Mouse (Mus musculus) heart, embryonic 11.5 days (tissue): ENCODE measurements around the gene Nlrp4f. TPM values are rescaled to one million over a fixed set of nuclear protein-coding genes. Genes with fewer than 3 reads are reported as not detected.
A peak's percentile ranks its signal among the peaks of the same experiment; 100 is the strongest.

Source experiments
- ATAC-seq: fragments of 200-750 bp; cut with Nextera tagmentation; replicated peaks from 2 replicates; pipeline ENCODE4 v1.8.0; 2017; ENCODE audit warnings: moderate library complexity; ENCODE audit not compliant: insufficient number of reproducible peaks, low FRiP score, low TSS enrichment
- H3K27ac ChIP-seq: fragments of 300-500 bp; sonication (generic); 2 replicates; pipeline ENCODE4 v1.5.1; 2014; ENCODE audit warnings: mild to moderate bottlenecking, low read depth, low read length
- H3K27me3 ChIP-seq: fragments of 300-500 bp; sonication (generic); 2 replicates; pipeline ENCODE4 v1.6.1; 2014; ENCODE audit warnings: mild to moderate bottlenecking, low read length, mixed read lengths; ENCODE audit not compliant: control insufficient read depth, insufficient read depth
- H3K36me3 ChIP-seq: fragments of 300-500 bp; sonication (generic); 2 replicates; pipeline ENCODE4 v1.6.1; 2014; ENCODE audit warnings: mild to moderate bottlenecking, low read length, moderate library complexity, mixed read lengths; ENCODE audit not compliant: control insufficient read depth, insufficient read depth
- H3K4me1 ChIP-seq: fragments of 300-500 bp; sonication (generic); 2 replicates; pipeline ENCODE4 v1.6.1; 2014; ENCODE audit warnings: low read length; ENCODE audit not compliant: control insufficient read depth, insufficient read depth
- H3K4me2 ChIP-seq: fragments of 300-500 bp; sonication (generic); 2 replicates; pipeline ENCODE4 v1.6.1; 2014; ENCODE audit warnings: mild to moderate bottlenecking, moderate library complexity
- H3K4me3 ChIP-seq: fragments of 300-500 bp; sonication (generic); 2 replicates; pipeline ENCODE4 v1.5.1; 2014; ENCODE audit warnings: low read depth, low read length
- H3K9ac ChIP-seq: fragments of 300-500 bp; sonication (generic); 2 replicates; pipeline ENCODE4 v1.6.1; 2014; ENCODE audit warnings: mild to moderate bottlenecking, low read depth, low read length, moderate library complexity
- H3K9me3 ChIP-seq: fragments of 300-500 bp; sonication (generic); replicated peaks from 2 replicates; pipeline ENCODE4 v1.6.1; 2016; ENCODE audit warnings: low read length; ENCODE audit not compliant: control insufficient read depth
- WGBS: fragments of 180-500 bp; shearing (Covaris S2); extraction: QIAGEN DNeasy Blood & Tissue Kit; methylation state at CpG from one replicate; pipeline ENCODE4 v1.1.7; 2014; ENCODE audit not compliant: insufficient replicate concordance; 5-methylcytosine and 5-hydroxymethylcytosine counted together
- polyA plus RNA-seq: library from polyadenylated mRNA; unstranded; fragments of >200 nt; fragmentation: Nextera tagmentation; extraction: Ambion mirVana; gene quantifications from 2 replicates; pipeline ENCODE4 v1.2.1, GENCODE M21; 2014

Gene Nlrp4f
- not detected in 2 replicates for polyA plus RNA-seq

DNA sequence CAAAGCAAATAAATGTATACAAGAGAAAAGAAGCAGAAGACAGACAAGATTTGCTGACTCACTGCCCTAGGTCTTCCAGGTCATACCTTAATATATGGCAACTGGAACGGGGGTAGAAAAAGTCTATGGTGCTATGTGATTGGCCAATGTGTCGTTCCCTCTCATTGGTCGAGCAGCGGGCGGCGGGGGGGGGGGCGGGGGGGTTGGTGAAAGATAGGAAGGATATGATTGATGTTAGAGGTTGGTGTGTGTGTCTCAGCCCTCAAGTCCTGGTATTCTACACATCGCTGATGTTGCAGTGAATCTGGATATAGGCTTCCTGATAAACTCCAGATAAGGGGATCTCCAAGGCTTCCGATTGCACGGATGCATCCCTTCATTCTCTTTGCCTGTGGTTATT lies at the start of gene Nlrp4f:
TSS of gene Nlrp4f (minus strand) at position 101 of the 400 bp plus-strand sequence.
- Histone ChIP-seq H3K36me3 (no peaks in the 10 kb centered on the region), H3K4me2 (no peak within 1 kb of the TSS), H3K4me3 (no peak within 1 kb of the TSS), H3K9me3 (no peaks in the 10 kb centered on the region; the same call in 1 of the 2 replicates), H3K27ac (no peak within 1 kb of the TSS), H3K27me3 (no peaks in the 10 kb centered on the region), H3K4me1 (no peaks in the 10 kb centered on the region), H3K9ac (no peak within 1 kb of the TSS)
- no peak for ATAC-seq
- 72% methylated on average over 10 of the region's 10 CpGs for WGBS

DNA sequence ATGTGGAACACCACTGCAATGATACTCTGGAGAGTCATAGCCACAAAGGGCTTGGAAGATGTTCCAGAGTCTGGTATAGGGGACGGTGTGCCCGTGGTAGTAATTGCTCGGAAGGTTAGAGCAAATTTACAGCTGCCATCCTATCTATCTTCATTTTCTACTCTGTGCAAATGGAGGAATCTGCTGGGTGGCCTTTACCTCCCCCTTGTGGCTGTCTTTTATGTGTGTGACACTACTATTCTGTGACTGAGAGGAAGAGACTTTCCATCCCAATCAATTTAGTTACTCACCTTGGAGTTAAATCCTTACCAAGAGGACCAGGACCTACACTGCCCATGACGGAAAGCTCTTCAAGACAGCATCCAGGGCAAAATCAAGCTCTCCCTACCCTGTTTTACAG lies 37.5 kb upstream of the Nlrp4f start:
- no peak overlapping the region for H3K4me3 ChIP-seq
- H3K4me2 ChIP-seq = no peak overlapping the region
- ATAC-seq = no peak

DNA sequence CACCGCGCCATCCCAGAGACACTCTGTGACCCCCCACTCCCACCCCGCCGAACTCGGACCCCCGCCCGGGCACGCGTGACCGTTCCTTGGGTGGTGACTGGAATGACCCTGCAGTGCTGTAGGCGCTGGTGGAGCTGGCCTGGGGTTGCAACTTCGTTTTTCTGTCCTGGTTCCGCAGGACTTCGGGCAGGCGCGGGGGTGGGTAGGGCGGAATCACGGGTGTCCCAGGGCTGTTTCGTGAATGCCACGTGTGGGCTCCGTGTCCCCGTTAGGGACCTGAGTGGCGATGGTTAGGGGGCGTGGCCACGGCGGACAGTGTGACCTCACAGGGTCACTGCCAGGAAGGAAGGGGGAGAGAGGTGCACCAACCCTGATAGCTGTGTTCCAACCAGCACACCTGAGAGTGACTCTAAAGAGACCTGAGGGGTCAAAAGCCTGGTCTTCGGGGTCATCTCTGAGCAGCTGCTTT lies 36.6 kb upstream of the Nlrp4f start:
- Histone ChIP-seq H3K4me3 (peak overlapping the region; percentile 84), H3K27ac (no peak overlapping the region), H3K27me3 (no peaks in the 10 kb centered on the region), H3K4me2 (peak overlapping the region; percentile 99), H3K9me3 (no peaks in the 10 kb centered on the region; the same call in 1 of the 2 replicates), H3K36me3 (no peaks in the 10 kb centered on the region), H3K9ac (peak overlapping the region; percentile 85), H3K4me1 (peaks cover 7% of the 10 kb centered on the region; the same call in 1 of the 2 replicates)
- 23% methylated on average over 27 of the region's 27 CpGs for WGBS
- no peak for ATAC-seq

More for the DNA sequence above, 37.5 kb upstream of the Nlrp4f start:
- H3K36me3 ChIP-seq = peaks cover 5% of the 10 kb centered on the region; the same call in 1 of the 2 replicates
- no peak overlapping the region for H3K9ac ChIP-seq
- H3K9me3 ChIP-seq = no peaks in the 10 kb centered on the region
- WGBS = 96% methylated on average over 4 of the region's 4 CpGs
- no peak overlapping the region for H3K27ac ChIP-seq
- no peaks in the 10 kb centered on the region for H3K27me3 ChIP-seq
- peaks cover 7% of the 10 kb centered on the region; the same call in 1 of the 2 replicates for H3K4me1 ChIP-seq

DNA sequence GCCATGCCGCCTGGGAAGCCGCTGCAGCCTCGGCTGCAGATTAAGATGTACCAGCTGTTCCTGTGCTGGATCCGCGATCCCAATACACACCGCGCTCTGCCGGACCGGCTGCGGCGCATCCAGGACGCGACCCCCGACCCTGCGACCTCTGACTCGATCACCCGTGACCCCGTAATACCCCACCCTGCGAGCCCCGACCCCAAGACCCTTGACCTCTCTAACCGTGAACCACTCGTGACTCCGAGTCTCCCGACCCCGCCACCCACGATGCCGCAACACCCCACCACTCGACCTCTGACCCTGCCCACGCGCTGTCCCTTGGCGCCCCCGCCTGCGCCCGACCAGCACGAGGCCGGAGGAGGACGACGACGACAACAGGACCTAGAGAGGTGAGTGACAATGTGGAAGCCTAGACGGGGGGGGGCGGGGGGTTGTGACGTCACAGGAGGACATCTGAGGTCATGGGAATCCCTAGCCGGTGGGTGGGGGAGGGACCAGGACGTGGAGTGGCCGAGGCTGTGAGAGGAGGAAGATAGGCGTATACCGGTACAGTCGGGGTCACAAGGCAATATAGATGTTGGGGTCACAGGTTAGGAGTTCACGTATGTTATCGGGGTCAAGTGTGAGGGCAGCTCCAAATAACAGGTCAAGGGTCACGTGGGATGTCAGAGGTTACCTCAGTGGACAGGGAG lies 36.0 kb upstream of the Nlrp4f start:
- no peaks in the 10 kb centered on the region; the same call in 1 of the 2 replicates for H3K9me3 ChIP-seq
- peak overlapping the region; percentile 84 for H3K4me3 ChIP-seq
- peak; percentile 6 for ATAC-seq
- H3K36me3 ChIP-seq = no peaks in the 10 kb centered on the region
- WGBS = 2% methylated on average over 48 of the region's 51 CpGs
- peak overlapping the region; percentile 82 for H3K27ac ChIP-seq
- H3K27me3 ChIP-seq = no peaks in the 10 kb centered on the region
- H3K9ac ChIP-seq = peak overlapping the region; percentile 85
- peak overlapping the region; percentile 99 for H3K4me2 ChIP-seq
- peaks cover 7% of the 10 kb centered on the region; the same call in 1 of the 2 replicates for H3K4me1 ChIP-seq

DNA sequence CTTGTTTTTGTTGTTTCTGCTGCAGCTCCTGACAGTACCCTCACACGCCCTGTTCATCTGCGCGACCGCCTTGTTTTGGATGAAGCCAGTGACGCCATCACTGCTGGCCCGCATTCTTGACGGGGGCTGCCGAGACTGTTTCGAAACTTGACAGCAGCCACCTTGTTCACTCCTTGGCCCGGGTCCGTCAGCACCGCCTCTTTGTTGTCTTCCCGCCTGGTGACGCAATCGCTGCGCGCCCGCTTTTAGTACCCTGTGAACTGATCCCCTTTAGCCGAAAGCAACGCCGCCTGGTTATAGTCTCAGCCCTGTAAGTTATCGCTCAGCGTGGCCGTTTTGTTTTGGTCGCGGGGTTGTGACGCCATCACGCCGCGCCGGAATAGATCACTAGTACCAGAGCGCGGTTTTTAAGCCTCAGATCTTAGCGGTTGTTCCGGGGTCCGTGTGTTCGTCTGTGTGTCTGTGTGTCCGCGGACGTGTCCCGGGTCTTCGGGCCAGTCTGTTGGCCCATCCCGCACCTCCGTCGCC lies 35.4 kb upstream of the Nlrp4f start:
- Histone ChIP-seq H3K27ac (peak overlapping the region; percentile 82), H3K27me3 (no peaks in the 10 kb centered on the region), H3K4me1 (peaks cover 7% of the 10 kb centered on the region; the same call in 1 of the 2 replicates), H3K36me3 (no peaks in the 10 kb centered on the region), H3K9me3 (no peaks in the 10 kb centered on the region; the same call in 1 of the 2 replicates), H3K4me3 (peak overlapping the region; percentile 84), H3K9ac (peak overlapping the region; percentile 85), H3K4me2 (peak overlapping the region; percentile 99)
- ATAC-seq = peak; percentile 82
- under 1% methylated on average over 45 of the region's 45 CpGs for WGBS

DNA sequence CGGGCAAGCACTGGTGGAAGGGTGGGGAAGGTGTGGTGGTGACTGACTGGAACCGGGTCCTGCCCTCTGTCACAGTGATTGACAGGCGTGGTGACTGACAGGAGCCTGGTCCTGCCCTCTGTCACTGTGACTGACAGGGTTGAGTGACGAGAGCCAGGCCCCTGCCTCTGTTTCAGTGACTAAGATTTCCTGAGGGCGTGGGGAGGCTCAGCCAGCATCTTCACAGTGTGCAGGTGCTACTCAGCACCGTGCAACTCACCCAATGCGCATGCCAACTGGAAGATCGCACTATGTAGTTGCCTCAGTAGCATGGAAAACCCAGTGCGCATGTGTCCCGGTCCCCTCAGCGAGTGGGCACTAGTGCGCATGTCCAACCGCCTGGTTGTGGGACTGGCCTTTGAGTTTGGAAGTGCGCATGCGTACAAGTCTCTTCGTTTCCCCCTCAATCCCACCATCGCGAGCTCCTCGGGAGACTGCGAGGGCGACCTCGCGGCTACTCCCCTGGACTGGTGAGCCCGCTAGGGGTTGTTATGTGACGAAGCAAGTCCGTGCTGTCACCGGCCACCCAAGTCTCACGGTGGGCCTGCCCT lies 34.8 kb upstream of the Nlrp4f start:
- no peaks in the 10 kb centered on the region for H3K36me3 ChIP-seq
- H3K27ac ChIP-seq = peak overlapping the region; percentile 82
- peak overlapping the region; percentile 85 for H3K9ac ChIP-seq
- no peaks in the 10 kb centered on the region for H3K27me3 ChIP-seq
- 0% methylated on average over 28 of the region's 28 CpGs for WGBS
- H3K4me1 ChIP-seq = peaks cover 7% of the 10 kb centered on the region; the same call in 1 of the 2 replicates
- H3K4me3 ChIP-seq = peak overlapping the region; percentile 84
- no peaks in the 10 kb centered on the region; the same call in 1 of the 2 replicates for H3K9me3 ChIP-seq
- ATAC-seq = peak; percentile 90
- H3K4me2 ChIP-seq = peak overlapping the region; percentile 99

DNA sequence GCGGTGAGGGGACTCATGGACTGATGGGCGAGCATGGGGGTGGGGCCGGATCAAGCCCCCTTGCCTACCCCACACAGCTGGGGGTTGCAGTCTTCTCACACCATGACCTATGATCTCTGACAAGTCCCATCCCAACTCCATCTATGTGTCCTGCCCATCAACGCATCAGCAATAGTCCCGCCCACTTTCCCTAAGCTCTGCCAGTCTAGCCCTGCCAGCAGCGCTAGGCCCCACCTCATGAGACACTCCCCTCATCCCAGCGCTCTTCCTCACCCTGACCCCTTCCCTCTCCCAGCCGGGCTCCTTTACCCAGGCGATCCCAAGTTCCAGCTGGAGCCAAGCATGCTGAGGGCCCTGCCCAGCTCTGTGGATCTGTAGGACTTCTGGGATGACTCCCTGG lies 31.4 kb upstream of the Nlrp4f start:
- H3K27me3 ChIP-seq = no peaks in the 10 kb centered on the region
- H3K4me2 ChIP-seq = no peak overlapping the region
- no peak for ATAC-seq
- H3K27ac ChIP-seq = no peak overlapping the region
- WGBS = 64% methylated on average over 9 of the region's 9 CpGs
- H3K4me3 ChIP-seq = no peak overlapping the region
- H3K9me3 ChIP-seq = no peaks in the 10 kb centered on the region; the same call in 1 of the 2 replicates
- H3K36me3 ChIP-seq = no peaks in the 10 kb centered on the region
- peaks cover 3% of the 10 kb centered on the region; the same call in 1 of the 2 replicates for H3K4me1 ChIP-seq
- H3K9ac ChIP-seq = no peak overlapping the region

DNA sequence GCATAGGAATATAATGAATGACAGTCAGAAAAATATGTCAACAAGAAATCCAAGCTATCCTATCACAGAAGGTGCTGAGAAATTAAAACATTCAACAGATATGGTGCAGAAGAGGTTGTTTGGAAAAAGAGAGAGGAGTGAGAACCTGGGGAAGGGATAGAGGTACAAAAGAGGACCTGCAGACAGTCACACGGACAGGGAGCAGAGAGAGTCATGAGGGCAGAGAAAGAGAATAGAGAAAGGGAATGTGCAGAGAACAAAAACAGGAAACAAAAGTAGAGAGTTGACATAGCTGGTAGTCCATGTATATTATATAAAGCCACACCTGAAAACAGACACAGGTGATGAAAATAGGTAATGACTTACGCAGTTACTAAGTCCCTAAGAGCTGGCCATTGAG lies 20.9 kb upstream of the Nlrp4f start:
- Histone ChIP-seq H3K4me1 (no peaks in the 10 kb centered on the region), H3K4me2 (no peak overlapping the region), H3K9ac (no peak overlapping the region), H3K9me3 (0 out of 2 replicates have a peak, but pooled peaks cover 2% of the 10 kb centered on the region), H3K27ac (no peak overlapping the region), H3K4me3 (no peak overlapping the region), H3K36me3 (no peaks in the 10 kb centered on the region), H3K27me3 (no peaks in the 10 kb centered on the region)
- WGBS = 75% methylated on average over 2 of the region's 2 CpGs
- no peak for ATAC-seq
